Mouse (Mus musculus) erythroblast, embryonic 14.5 days (primary cell): ENCODE data around the gene Tnfaip8l2.

Source experiments
- GATA1 ChIP-seq: IDR thresholded peaks from 2 replicates; pipeline ENCODE4 v1.6.1; 2012; ENCODE audit warnings: low read length, inconsistent platforms, mixed read lengths
- TAL1 ChIP-seq: IDR thresholded peaks from 3 replicates; pipeline ENCODE4 v1.6.1; 2012; ENCODE audit warnings: low read length, inconsistent platforms, mixed read lengths

DNA sequence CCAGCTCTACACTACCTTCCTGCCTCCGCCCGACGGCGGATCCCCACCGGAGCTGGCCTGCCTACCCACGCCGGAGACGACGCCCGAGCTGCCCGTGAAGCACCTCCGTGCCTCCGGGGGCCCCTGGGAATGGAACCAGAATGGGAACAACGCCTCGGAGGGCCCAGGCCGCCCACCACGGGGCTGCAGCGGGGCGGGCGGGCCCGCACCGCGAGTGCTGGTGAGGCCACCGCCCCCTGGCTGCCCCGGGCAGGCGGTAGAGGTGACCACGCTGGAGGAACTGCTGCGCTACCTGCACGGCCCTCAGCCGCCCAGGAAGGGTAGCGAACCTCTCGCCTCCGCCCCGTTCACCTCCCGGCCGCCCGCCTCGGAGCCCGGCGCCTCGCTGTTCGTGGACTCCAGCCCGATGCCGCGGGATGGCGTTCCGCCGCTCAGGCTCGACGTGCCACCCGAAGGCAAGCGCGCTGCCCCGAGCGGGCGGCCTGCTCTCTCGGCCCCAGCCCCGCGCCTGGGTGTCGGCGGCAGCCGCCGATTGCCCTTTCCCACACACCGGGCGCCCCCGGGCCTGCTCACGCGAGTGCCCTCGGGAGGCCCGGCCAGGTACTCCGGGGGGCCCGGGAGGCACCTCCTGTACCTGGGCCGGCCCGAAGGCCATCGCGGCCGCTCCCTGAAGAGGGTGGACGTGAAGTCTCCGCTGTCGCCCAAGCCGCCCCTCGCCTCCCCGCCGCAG, 30.5 kb upstream of the Tnfaip8l2 start:
- no peak for TF ChIP-seq TAL1
- no peak for TF ChIP-seq GATA1
